Mouse (Mus musculus): ENCODE data around the gene Stxbp6.
A peak's percentile ranks its signal among the peaks of the same experiment; 100 is the strongest.

Gene Stxbp6

GRCm38 (mm10) chr12:44906001-44906400, 168.5 kb downstream of the Stxbp6 start:
- peak in 1 of 2 experiments; percentile 24 for DNase-seq

- no peak for DNase-seq
Measured at GRCm38 (mm10) chr12:44903205-44903732, 171.2 kb downstream of the Stxbp6 start.

- no peak for DNase-seq
Measured at GRCm38 (mm10) chr12:44899173-44899870, 175.2 kb downstream of the Stxbp6 start.

- DNase-seq = no peak
Measured at GRCm38 (mm10) chr12:44896460-44896859, 178.0 kb downstream of the Stxbp6 start.

GRCm38 (mm10) chr12:44889677-44890393, 184.7 kb downstream of the Stxbp6 start:
- DNase-seq = no peak

- DNase-seq = no peak
Measured at GRCm38 (mm10) chr12:44886826-44887225, 187.7 kb downstream of the Stxbp6 start.

- DNase-seq = no peak
Measured at GRCm38 (mm10) chr12:44872697-44873096, 201.8 kb downstream of the Stxbp6 start.

GRCm38 (mm10) chr12:44865442-44865841, 209.1 kb downstream of the Stxbp6 start:
- no peak for DNase-seq

GRCm38 (mm10) chr12:44859454-44859853, 215.1 kb downstream of the Stxbp6 start:
- DNase-seq = peak in 1 of 2 experiments; percentile 6

- DNase-seq = peak; percentile 63 to 71
Measured at GRCm38 (mm10) chr12:44858110-44858885, 216.2 kb downstream of the Stxbp6 start.

GRCm38 (mm10) chr12:44852024-44852423, 222.5 kb downstream of the Stxbp6 start:
- no peak for DNase-seq

- no peak for DNase-seq
Measured at GRCm38 (mm10) chr12:44850516-44850915, 224.0 kb downstream of the Stxbp6 start.

- DNase-seq = peak in 1 of 2 experiments; percentile 25
Measured at GRCm38 (mm10) chr12:44848483-44849221, 225.9 kb downstream of the Stxbp6 start.

GRCm38 (mm10) chr12:44840585-44840984, 233.9 kb downstream of the Stxbp6 start:
- no peak for DNase-seq

- no peak for DNase-seq
Measured at GRCm38 (mm10) chr12:44839594-44840373, 234.7 kb downstream of the Stxbp6 start.

- DNase-seq = no peak
Measured at GRCm38 (mm10) chr12:44835879-44836467, 238.5 kb downstream of the Stxbp6 start.

- DNase-seq = no peak
Measured at GRCm38 (mm10) chr12:44811895-44812294, 262.6 kb downstream of the Stxbp6 start.

GRCm38 (mm10) chr12:44804213-44804612, 270.3 kb downstream of the Stxbp6 start:
- no peak for DNase-seq
